Mouse (Mus musculus) heart, embryonic 16.5 days (tissue): Measurements from ENCODE around the gene Bod1. TPM values are rescaled to one million over a fixed set of nuclear protein-coding genes. Genes with fewer than 3 reads are reported as not detected.
A peak's percentile ranks its signal among the peaks of the same experiment; 100 is the strongest.

Source experiments
- ATAC-seq: fragments of 200-750 bp; cut with Nextera tagmentation; replicated peaks from 2 replicates; pipeline ENCODE4 v1.8.0; 2017; ENCODE audit warnings: moderate number of reproducible peaks; ENCODE audit not compliant: insufficient read depth, low FRiP score; ENCODE audit errors: extremely low read depth
- H3K27ac ChIP-seq: fragments of 300-500 bp; sonication (generic); 2 replicates; pipeline ENCODE4 v1.5.1; 2014; ENCODE audit warnings: mild to moderate bottlenecking, low read length, control low read depth, moderate library complexity
- H3K27me3 ChIP-seq: fragments of 300-500 bp; sonication (generic); 2 replicates; pipeline ENCODE4 v1.6.1; 2014; ENCODE audit warnings: low read length, mixed read lengths; ENCODE audit not compliant: control insufficient read depth, insufficient read depth
- H3K36me3 ChIP-seq: fragments of 300-500 bp; sonication (generic); 2 replicates; pipeline ENCODE4 v1.6.1; 2014; ENCODE audit not compliant: control insufficient read depth, insufficient read depth
- H3K4me1 ChIP-seq: fragments of 300-500 bp; sonication (generic); 2 replicates; pipeline ENCODE4 v1.6.1; 2014; ENCODE audit warnings: low read length, mixed read lengths; ENCODE audit not compliant: control insufficient read depth, insufficient read depth
- H3K4me2 ChIP-seq: fragments of 300-500 bp; sonication (generic); 2 replicates; pipeline ENCODE4 v1.6.1; 2014; ENCODE audit warnings: low read depth, mild to moderate bottlenecking, control low read depth, low read length
- H3K4me3 ChIP-seq: fragments of 300-500 bp; sonication (generic); 2 replicates; pipeline ENCODE4 v1.5.1; 2014; ENCODE audit warnings: mild to moderate bottlenecking, control low read depth, low read length
- H3K9ac ChIP-seq: fragments of 300-500 bp; sonication (generic); 2 replicates; pipeline ENCODE4 v1.6.1; 2014; ENCODE audit warnings: low read length, control low read depth
- H3K9me3 ChIP-seq: fragments of 300-500 bp; sonication (generic); replicated peaks from 2 replicates; pipeline ENCODE4 v1.6.1; 2016; ENCODE audit warnings: low read length; ENCODE audit not compliant: control insufficient read depth
- WGBS: fragments of 180-500 bp; shearing (Covaris S2); extraction: QIAGEN DNeasy Blood & Tissue Kit; methylation state at CpG from one replicate; pipeline ENCODE4 v1.1.7; 2014; 5-methylcytosine and 5-hydroxymethylcytosine counted together
- polyA plus RNA-seq: library from polyadenylated mRNA; unstranded; fragments of >200 nt; fragmentation: Nextera tagmentation; extraction: Ambion mirVana; gene quantifications from 2 replicates; pipeline ENCODE4 v1.2.1, GENCODE M21; 2015

Bod1 gene
- polyA plus RNA-seq, 1 experiment from 2014 or later, result 62.8 TPM

- Histone ChIP-seq H3K4me3 (no peak overlapping the region), H3K27me3 (no peaks in the 10 kb centered on the region), H3K36me3 (no peaks in the 10 kb centered on the region), H3K4me2 (no peak overlapping the region), H3K9me3 (no peaks in the 10 kb centered on the region), H3K27ac (no peak overlapping the region), H3K4me1 (no peaks in the 10 kb centered on the region), H3K9ac (no peak overlapping the region)
- no peak for ATAC-seq
- WGBS, result 77% methylated on average over 5 of the region's 5 CpGs
Observed at GRCm38 (mm10) chr11:31628700-31629099, 43.0 kb downstream of the Bod1 start.

- WGBS, result 48% methylated on average over 2 of the region's 2 CpGs
- no peak overlapping the region for H3K4me2 ChIP-seq
- no peak for ATAC-seq
Observed at GRCm38 (mm10) chr11:31620796-31621195, 50.9 kb downstream of the Bod1 start.

GRCm38 (mm10) chr11:31617797-31618196 is 53.9 kb downstream of the Bod1 start:
- Histone ChIP-seq H3K4me1 (peaks cover 14% of the 10 kb centered on the region), H3K4me2 (no peak overlapping the region), H3K4me3 (no peak overlapping the region), H3K27ac (no peak overlapping the region), H3K9me3 (no peaks in the 10 kb centered on the region), H3K9ac (no peak overlapping the region), H3K36me3 (no peaks in the 10 kb centered on the region), H3K27me3 (no peaks in the 10 kb centered on the region)
- ATAC-seq, result no peak
- WGBS, result 47% methylated on average over 3 of the region's 3 CpGs

More at GRCm38 (mm10) chr11:31620796-31621195, 50.9 kb downstream of the Bod1 start:
- Histone ChIP-seq H3K4me3 (no peak overlapping the region), H3K27ac (no peak overlapping the region), H3K9me3 (no peaks in the 10 kb centered on the region), H3K27me3 (no peaks in the 10 kb centered on the region), H3K36me3 (no peaks in the 10 kb centered on the region), H3K4me1 (peaks cover 14% of the 10 kb centered on the region), H3K9ac (no peak overlapping the region)

GRCm38 (mm10) chr11:31617236-31617635 is 54.4 kb downstream of the Bod1 start:
- Histone ChIP-seq H3K27ac (peak overlapping the region; percentile 53), H3K27me3 (no peaks in the 10 kb centered on the region), H3K36me3 (no peaks in the 10 kb centered on the region), H3K9me3 (no peaks in the 10 kb centered on the region), H3K4me1 (peaks cover 14% of the 10 kb centered on the region), H3K9ac (no peak overlapping the region), H3K4me2 (no peak overlapping the region), H3K4me3 (no peak overlapping the region)
- ATAC-seq, result peak; percentile 95
- WGBS, result 15% methylated on average over 3 of the region's 3 CpGs

GRCm38 (mm10) chr11:31616722-31617121 is 55.0 kb downstream of the Bod1 start:
- Histone ChIP-seq H3K4me3 (no peak overlapping the region), H3K27me3 (no peaks in the 10 kb centered on the region), H3K9me3 (no peaks in the 10 kb centered on the region), H3K4me2 (no peak overlapping the region), H3K9ac (no peak overlapping the region), H3K36me3 (no peaks in the 10 kb centered on the region), H3K27ac (peak overlapping the region; percentile 53), H3K4me1 (peaks cover 14% of the 10 kb centered on the region)
- ATAC-seq, result no peak
- WGBS, result 65% methylated on average over 4 of the region's 4 CpGs

Other genes starting within 250 kb of the Bod1 start
- 5.9 and 7.3 TPM in 2 replicates for gene Cpeb4, start 200.3 kb upstream of the Bod1 start, polyA plus RNA-seq